Mouse (Mus musculus) pancreas, adult 10 weeks (tissue): ENCODE data around the gene Abcc8. TPM values are rescaled to one million over a fixed set of nuclear protein-coding genes. Genes with fewer than 3 reads are reported as not detected.

ENCODE experiments used
- polyA plus RNA-seq: library from polyadenylated mRNA; stranded (reverse); fragments of 350-450 nt; fragmentation: Illumina TruSeq; extraction: RNeasy Lipid Tissue Mini Kit (QIAGEN cat#74804); gene quantifications from one replicate; pipeline ENCODE4 v1.2.3, GENCODE M21; 2015; ENCODE audit warnings: low read depth, low replicate concordance; ENCODE audit not compliant: insufficient read depth

Gene Abcc8
- polyA plus RNA-seq = 44.4 TPM

GRCm38 (mm10) chr7:46179431-46180275, at the start of gene Abcc8:
Gene Abcc8, minus strand, starts transcription at chr7:46180033.

GRCm38 (mm10) chr7:46100563-46100962, 79.3 kb downstream of the Abcc8 start, which contains the start of gene Kcnj11:
Gene Kcnj11, minus strand, starts transcription at chr7:46100764.

Other genes starting within 250 kb of the Abcc8 start
- gene Abcc6, start 149.7 kb downstream of the Abcc8 start, polyA plus RNA-seq = 0.63 TPM
- 13.3 TPM for gene Nomo1, start 146.3 kb downstream of the Abcc8 start, polyA plus RNA-seq
- gene Kcnj11, start 79.3 kb downstream of the Abcc8 start, polyA plus RNA-seq = 3.5 TPM
- 3.7 TPM for gene Ush1c, start 58.5 kb upstream of the Abcc8 start, polyA plus RNA-seq
- not detected for gene Otog, start 61.0 kb upstream of the Abcc8 start, polyA plus RNA-seq
- gene Myod1, start 196.4 kb upstream of the Abcc8 start, polyA plus RNA-seq = not detected
- gene Kcnc1, start 216.5 kb upstream of the Abcc8 start, polyA plus RNA-seq = not detected